Mouse (Mus musculus): ENCODE data around the gene Stat6. TPM values are rescaled to one million over a fixed set of nuclear protein-coding genes. Genes with fewer than 3 reads are reported as not detected.

The Stat6 gene
- polyA plus RNA-seq, 1 experiment from 2014 or later, result 6.0 TPM

GRCm38 (mm10) chr10:127617294-127617693, 25.5 kb upstream of the Stat6 start:
- H3K27ac ChIP-seq (replicated peaks), result 0 out of 2 replicates have a peak overlapping the region, but pooled peaks have one; percentile 24
- H3K27me3 ChIP-seq, result no peaks in the 10 kb centered on the region
- 77% methylated on average over 4 of the region's 4 CpGs for WGBS
- H3K4me2 ChIP-seq, result peak overlapping the region; percentile 86
- H3K4me3 ChIP-seq, result 0 out of 2 replicates have a peak overlapping the region, but pooled peaks have one; percentile 91
- H3K36me3 ChIP-seq, result peaks cover 13% of the 10 kb centered on the region
- H3K9ac ChIP-seq, result peak overlapping the region; percentile 98
- no peak for ATAC-seq (ENCODE audit: low read depth)
- peaks cover 77% of the 10 kb centered on the region for H3K4me1 ChIP-seq (replicated peaks)
- no peaks in the 10 kb centered on the region for H3K9me3 ChIP-seq

- peaks cover 79% of the 10 kb centered on the region for H3K4me1 ChIP-seq (replicated peaks)
- peak overlapping the region; percentile 91 for H3K4me3 ChIP-seq
- no peak for ATAC-seq (ENCODE audit: low read depth)
- peaks cover 5% of the 10 kb centered on the region; the same call in 1 of the 2 replicates for H3K36me3 ChIP-seq
- no peaks in the 10 kb centered on the region for H3K9me3 ChIP-seq
- 44% methylated on average over 6 of the region's 6 CpGs for WGBS
- H3K9ac ChIP-seq, result peak overlapping the region; percentile 98
- H3K27me3 ChIP-seq, result no peaks in the 10 kb centered on the region
- peak overlapping the region; percentile 86 for H3K4me2 ChIP-seq
- H3K27ac ChIP-seq (replicated peaks), result no peak overlapping the region
Observed at GRCm38 (mm10) chr10:127618173-127618572, 24.6 kb upstream of the Stat6 start.

GRCm38 (mm10) chr10:127619119-127619721, 23.6 kb upstream of the Stat6 start:
- Histone ChIP-seq H3K9ac (peak overlapping the region; percentile 98), H3K27ac (replicated peaks) (peak overlapping the region; percentile 95; the same call in 1 of the 2 replicates), H3K4me1 (replicated peaks) (peaks cover 68% of the 10 kb centered on the region), H3K4me3 (peak overlapping the region; percentile 91), H3K36me3 (peaks cover 5% of the 10 kb centered on the region; the same call in 1 of the 2 replicates), H3K4me2 (peak overlapping the region; percentile 86), H3K9me3 (no peaks in the 10 kb centered on the region), H3K27me3 (no peaks in the 10 kb centered on the region)
- ATAC-seq (ENCODE audit: low read depth), result no peak
- WGBS, result 35% methylated on average over 8 of the region's 8 CpGs

DNA sequence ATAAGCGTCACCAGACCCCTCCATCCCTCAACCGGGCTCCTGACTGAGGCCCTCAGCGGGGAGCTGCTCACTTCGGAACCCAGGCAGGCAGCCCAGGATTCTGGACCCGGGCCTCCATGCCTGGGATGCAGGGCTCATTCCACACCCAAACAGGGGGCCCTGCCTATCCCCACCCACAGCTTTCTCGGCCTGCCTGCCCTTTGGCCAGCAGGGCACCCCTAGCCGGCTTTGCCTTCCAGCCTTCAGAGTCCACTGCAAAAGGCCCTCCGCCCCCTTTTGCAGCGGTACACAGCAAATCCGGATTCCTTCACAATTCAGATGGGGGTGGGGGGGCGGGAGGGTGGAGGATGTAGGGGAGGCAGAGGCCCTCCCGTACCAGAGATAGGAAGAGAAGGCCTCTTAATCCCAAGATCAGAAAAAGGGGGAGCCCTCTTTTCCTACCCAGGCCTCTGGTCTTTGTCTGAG, 22.8 kb upstream of the Stat6 start:
- H3K27ac ChIP-seq (replicated peaks), result peak overlapping the region; percentile 95
- peak overlapping the region; percentile 86 for H3K4me2 ChIP-seq
- H3K4me1 ChIP-seq (replicated peaks), result peaks cover 61% of the 10 kb centered on the region

DNA sequence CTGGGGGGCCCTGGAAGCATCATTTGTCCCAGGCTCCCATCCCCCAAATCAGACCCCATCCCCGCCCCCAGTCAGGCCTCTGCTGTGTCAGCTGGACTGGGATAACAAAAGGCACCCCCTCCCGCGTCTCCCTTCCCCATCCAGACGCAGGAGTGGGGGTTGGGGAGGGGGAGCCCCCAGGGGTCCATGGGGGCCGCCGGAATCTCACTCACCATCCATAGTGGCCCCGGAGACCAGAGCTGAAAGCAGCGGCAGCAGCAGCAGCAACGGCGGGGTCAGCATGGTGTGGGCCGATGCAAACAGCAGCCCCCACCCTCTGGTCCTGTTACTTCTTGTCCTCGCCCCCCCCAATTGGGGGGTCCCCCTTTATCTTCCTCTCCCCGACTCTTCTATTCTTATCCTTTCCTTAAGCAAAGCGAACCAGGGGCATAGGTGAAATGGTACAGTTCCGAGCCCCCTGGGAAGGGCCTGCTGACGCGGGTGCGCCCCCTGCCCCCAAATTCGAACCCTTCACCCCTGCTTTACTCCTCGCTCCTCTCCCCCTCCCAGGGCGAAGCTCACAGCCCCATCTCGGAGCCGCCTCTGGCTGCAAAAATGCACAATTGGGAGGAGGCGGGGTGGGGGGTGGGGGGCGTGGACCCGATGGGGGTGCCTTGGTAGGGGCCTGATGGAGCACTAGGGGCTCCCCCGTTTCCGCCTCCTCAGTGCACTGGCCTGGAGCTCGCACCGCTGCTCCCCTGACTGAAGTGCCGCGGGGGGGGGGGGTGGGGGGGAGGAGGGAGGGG, 22.2 kb upstream of the Stat6 start, which contains the start of gene Lrp1:
TSS of gene Lrp1 (minus strand) at position 743 of the 785 bp plus-strand sequence.
- H3K27me3 ChIP-seq, result no peaks in the 10 kb centered on the region
- WGBS, result under 1% methylated on average over 25 of the region's 32 CpGs
- ATAC-seq (ENCODE audit: low read depth), result peak; percentile 86
- peak within 1 kb of the TSS; percentile 95 for H3K27ac ChIP-seq (replicated peaks)
- H3K36me3 ChIP-seq, result peaks cover 5% of the 10 kb centered on the region; the same call in 1 of the 2 replicates
- peak within 1 kb of the TSS; percentile 98 for H3K9ac ChIP-seq
- H3K4me3 ChIP-seq, result peak within 1 kb of the TSS; percentile 91
- H3K9me3 ChIP-seq, result no peaks in the 10 kb centered on the region
- peaks cover 54% of the 10 kb centered on the region for H3K4me1 ChIP-seq (replicated peaks)
- H3K4me2 ChIP-seq, result peak within 1 kb of the TSS; percentile 86

More for the DNA sequence above, 22.8 kb upstream of the Stat6 start:
- no peaks in the 10 kb centered on the region for H3K27me3 ChIP-seq
- ATAC-seq (ENCODE audit: low read depth), result peak; percentile 0; the same call in 1 of the 2 replicates
- H3K36me3 ChIP-seq, result peaks cover 5% of the 10 kb centered on the region; the same call in 1 of the 2 replicates
- H3K4me3 ChIP-seq, result peak overlapping the region; percentile 91
- WGBS, result under 1% methylated on average over 11 of the region's 12 CpGs
- no peaks in the 10 kb centered on the region for H3K9me3 ChIP-seq
- peak overlapping the region; percentile 98 for H3K9ac ChIP-seq

DNA sequence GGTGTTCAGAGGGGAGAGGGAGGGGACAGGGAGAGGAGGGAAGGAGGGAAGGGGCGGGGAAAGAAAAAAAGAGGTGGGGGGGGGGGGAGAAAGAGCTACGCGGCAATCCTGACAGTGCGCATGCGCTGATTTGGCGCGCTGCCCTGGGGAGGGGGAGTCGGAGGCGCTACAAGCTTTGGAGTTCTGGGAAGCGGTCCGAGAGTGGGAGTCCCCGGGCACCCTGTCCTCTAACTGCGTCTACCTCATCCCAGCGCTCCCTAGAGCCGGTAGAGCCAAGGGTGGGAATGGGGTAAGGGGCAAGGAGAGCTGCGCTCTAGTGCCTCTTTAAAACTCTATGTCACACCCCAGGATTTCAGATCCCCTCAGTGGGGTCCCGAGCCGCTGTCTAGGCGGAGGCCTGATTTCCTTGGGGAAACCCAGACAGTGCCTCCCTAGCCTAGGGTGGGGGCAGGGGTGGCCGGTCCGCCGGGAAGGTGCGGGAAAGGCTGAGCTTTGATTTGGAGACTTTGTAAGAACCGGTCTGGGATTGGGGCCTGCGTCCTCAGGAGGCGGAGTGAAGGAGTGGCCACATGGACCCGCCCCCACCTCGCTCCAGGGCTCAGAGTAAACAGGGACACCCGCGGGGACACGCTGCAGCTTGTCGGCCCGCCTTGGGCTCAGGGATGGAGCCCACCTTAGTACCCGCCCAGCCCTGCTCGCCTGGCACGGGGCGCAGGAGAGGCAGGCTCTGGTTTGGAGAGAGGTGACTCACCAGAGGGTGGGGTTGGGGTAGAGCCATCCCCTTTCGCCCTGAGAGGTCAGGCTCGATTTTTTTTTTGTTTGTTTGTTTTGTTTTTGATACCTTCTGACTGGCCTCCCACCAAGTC, 21.4 kb upstream of the Stat6 start:
- peaks cover 5% of the 10 kb centered on the region; the same call in 1 of the 2 replicates for H3K36me3 ChIP-seq
- WGBS, result 0% methylated on average over 38 of the region's 39 CpGs
- peak overlapping the region; percentile 95 for H3K27ac ChIP-seq (replicated peaks)
- H3K9me3 ChIP-seq, result no peaks in the 10 kb centered on the region
- H3K4me2 ChIP-seq, result peak overlapping the region; percentile 86
- H3K4me1 ChIP-seq (replicated peaks), result peaks cover 46% of the 10 kb centered on the region
- peak overlapping the region; percentile 91 for H3K4me3 ChIP-seq
- peak overlapping the region; percentile 98 for H3K9ac ChIP-seq
- peak; percentile 84 for ATAC-seq (ENCODE audit: low read depth)
- H3K27me3 ChIP-seq, result no peaks in the 10 kb centered on the region

DNA sequence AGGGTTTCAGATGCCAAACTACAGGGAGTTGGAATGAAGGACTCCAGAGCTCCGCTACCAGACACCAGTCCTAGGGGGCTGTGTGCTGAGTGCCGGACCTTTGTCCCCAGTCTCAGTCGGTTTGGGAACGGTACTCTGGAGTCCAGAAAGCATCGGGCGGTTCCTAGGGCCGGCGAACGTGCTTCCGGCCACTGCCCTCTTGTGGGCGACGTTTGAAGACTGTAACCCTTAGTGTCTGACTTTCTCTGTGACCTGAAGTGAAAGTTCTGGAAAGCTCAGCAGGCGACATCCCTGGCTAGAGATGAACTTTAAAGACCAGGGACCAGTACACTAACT, 20.8 kb upstream of the Stat6 start:
- Histone ChIP-seq H3K27me3 (no peaks in the 10 kb centered on the region), H3K36me3 (peaks cover 2% of the 10 kb centered on the region; the same call in 1 of the 2 replicates), H3K9me3 (no peaks in the 10 kb centered on the region), H3K4me3 (peak overlapping the region; percentile 91), H3K4me1 (replicated peaks) (peaks cover 40% of the 10 kb centered on the region), H3K9ac (peak overlapping the region; percentile 73), H3K4me2 (peak overlapping the region; percentile 86), H3K27ac (replicated peaks) (peak overlapping the region; percentile 87)
- under 1% methylated on average over 13 of the region's 13 CpGs for WGBS
- ATAC-seq (ENCODE audit: low read depth), result peak; percentile 17; the same call in 1 of the 2 replicates

- 71% methylated on average over 4 of the region's 4 CpGs for WGBS
- no peaks in the 10 kb centered on the region for H3K9me3 ChIP-seq
- no peak overlapping the region for H3K4me3 ChIP-seq
- 0 out of 2 replicates have a peak overlapping the region, but pooled peaks have one; percentile 87 for H3K27ac ChIP-seq (replicated peaks)
- no peaks in the 10 kb centered on the region for H3K27me3 ChIP-seq
- H3K4me2 ChIP-seq, result no peak overlapping the region
- H3K4me1 ChIP-seq (replicated peaks), result peaks cover 34% of the 10 kb centered on the region
- ATAC-seq (ENCODE audit: low read depth), result no peak
- 0 out of 2 replicates have a peak overlapping the region, but pooled peaks have one; percentile 73 for H3K9ac ChIP-seq
- no peaks in the 10 kb centered on the region for H3K36me3 ChIP-seq
Observed at GRCm38 (mm10) chr10:127622661-127623060, 20.1 kb upstream of the Stat6 start.

- Histone ChIP-seq H3K9ac (no peak overlapping the region), H3K4me1 (replicated peaks) (peaks cover 24% of the 10 kb centered on the region), H3K27ac (replicated peaks) (no peak overlapping the region), H3K4me3 (no peak overlapping the region), H3K36me3 (no peaks in the 10 kb centered on the region), H3K9me3 (no peaks in the 10 kb centered on the region), H3K27me3 (no peaks in the 10 kb centered on the region), H3K4me2 (no peak overlapping the region)
- 92% methylated on average over 6 of the region's 6 CpGs for WGBS
- ATAC-seq (ENCODE audit: low read depth), result no peak
Observed at GRCm38 (mm10) chr10:127623439-127624216, 19.2 kb upstream of the Stat6 start.

DNA sequence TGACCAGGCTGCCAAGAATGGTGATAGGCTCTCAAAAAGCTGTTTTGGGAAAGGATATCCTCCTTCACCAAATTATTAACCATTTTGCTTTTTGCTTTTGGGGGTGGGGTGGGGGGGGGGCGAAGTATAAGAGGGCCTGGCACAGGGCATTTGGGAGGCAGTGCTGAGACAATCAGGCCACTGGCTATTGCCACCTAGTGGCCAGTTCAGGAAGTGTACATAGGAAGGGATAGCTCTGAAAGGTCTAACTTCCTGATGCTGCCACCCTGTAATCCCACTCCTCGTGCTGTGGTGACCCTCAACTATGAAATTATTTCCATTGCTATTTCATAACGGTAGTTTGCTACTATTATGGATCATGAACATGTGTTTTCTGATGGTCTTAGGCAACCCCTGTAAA, 16.4 kb upstream of the Stat6 start:
- no peak for ATAC-seq (ENCODE audit: low read depth)
- no peaks in the 10 kb centered on the region for H3K36me3 ChIP-seq
- H3K27ac ChIP-seq (replicated peaks), result no peak overlapping the region
- no peak overlapping the region for H3K4me3 ChIP-seq
- H3K27me3 ChIP-seq, result no peaks in the 10 kb centered on the region
- no peak overlapping the region for H3K4me2 ChIP-seq
- H3K9me3 ChIP-seq, result no peaks in the 10 kb centered on the region
- H3K4me1 ChIP-seq (replicated peaks), result peaks cover 10% of the 10 kb centered on the region
- no peak overlapping the region for H3K9ac ChIP-seq
- 87% methylated on average over 3 of the region's 3 CpGs for WGBS

Measured in neural tube, embryonic 13.5 days (tissue).